Mouse (Mus musculus) hindbrain, embryonic 11.5 days (tissue): ENCODE data around the gene Ttc9b. TPM values are rescaled to one million over a fixed set of nuclear protein-coding genes. Genes with fewer than 3 reads are reported as not detected.

Experiments used
- ATAC-seq: fragments of 200-750 bp; cut with Nextera tagmentation; 2 replicates; pipeline ENCODE4 v1.8.0; 2017; ENCODE audit warnings: mild to moderate bottlenecking, moderate TSS enrichment, moderate library complexity; ENCODE audit not compliant: low FRiP score
- DNase-seq: peaks from one replicate; pipeline ENCODE4 v3.0.0-alpha.2; 2015; ENCODE audit warnings: low spot score
- H3K27ac ChIP-seq: fragments of 300-500 bp; sonication (generic); 2 replicates; pipeline ENCODE4 v1.5.1; 2014; ENCODE audit warnings: mild to moderate bottlenecking, low read depth, low read length
- H3K27me3 ChIP-seq: fragments of 300-500 bp; sonication (generic); 2 replicates; pipeline ENCODE4 v1.6.1; 2014; ENCODE audit warnings: mild to moderate bottlenecking, low read length, moderate library complexity, mixed read lengths; ENCODE audit not compliant: control insufficient read depth, insufficient read depth
- H3K36me3 ChIP-seq: fragments of 300-500 bp; sonication (generic); 2 replicates; pipeline ENCODE4 v1.6.1; 2014; ENCODE audit warnings: mild to moderate bottlenecking, low read length, moderate library complexity, mixed read lengths; ENCODE audit not compliant: control insufficient read depth, insufficient read depth
- H3K4me1 ChIP-seq: fragments of 300-500 bp; sonication (generic); replicated peaks from 2 replicates; pipeline ENCODE4 v1.6.1; 2014; ENCODE audit warnings: low read length, mixed read lengths; ENCODE audit not compliant: control insufficient read depth, insufficient read depth
- H3K4me2 ChIP-seq: fragments of 300-500 bp; sonication (generic); replicated peaks from 2 replicates; pipeline ENCODE4 v1.6.1; 2014; ENCODE audit warnings: mild to moderate bottlenecking, low read depth, low read length
- H3K4me3 ChIP-seq: fragments of 300-500 bp; sonication (generic); 2 replicates; pipeline ENCODE4 v1.5.1; 2014; ENCODE audit warnings: low read depth, low read length
- H3K9ac ChIP-seq: fragments of 300-500 bp; sonication (generic); 2 replicates; pipeline ENCODE4 v1.6.1; 2014; ENCODE audit warnings: low read depth, low read length
- H3K9me3 ChIP-seq: fragments of 300-500 bp; sonication (generic); 2 replicates; pipeline ENCODE4 v1.6.1; 2016; ENCODE audit warnings: low read length; ENCODE audit not compliant: control insufficient read depth
- WGBS: fragments of 180-500 bp; shearing (Covaris S2); extraction: QIAGEN DNeasy Blood & Tissue Kit; methylation state at CpG from one replicate; pipeline ENCODE4 v1.1.7; 2014; 5-methylcytosine and 5-hydroxymethylcytosine counted together
- polyA plus RNA-seq: library from polyadenylated mRNA; unstranded; fragments of >200 nt; fragmentation: Nextera tagmentation; extraction: Ambion mirVana; gene quantifications from 2 replicates; pipeline ENCODE4 v1.2.1, GENCODE M21; 2014

Gene Ttc9b
- polyA plus RNA-seq, 1 experiment from 2014 or later, result 13.4 TPM

- ATAC-seq, result peak; percentile 50
- peaks cover 4% of the 10 kb centered on the region; the same call in 1 of the 2 replicates for H3K4me1 ChIP-seq
- WGBS, result under 1% methylated on average over 46 of the region's 52 CpGs
These were observed 19.9 kb downstream of the Ttc9b start for GRCm38 (mm10) chr7:27673575-27674131.

DNA sequence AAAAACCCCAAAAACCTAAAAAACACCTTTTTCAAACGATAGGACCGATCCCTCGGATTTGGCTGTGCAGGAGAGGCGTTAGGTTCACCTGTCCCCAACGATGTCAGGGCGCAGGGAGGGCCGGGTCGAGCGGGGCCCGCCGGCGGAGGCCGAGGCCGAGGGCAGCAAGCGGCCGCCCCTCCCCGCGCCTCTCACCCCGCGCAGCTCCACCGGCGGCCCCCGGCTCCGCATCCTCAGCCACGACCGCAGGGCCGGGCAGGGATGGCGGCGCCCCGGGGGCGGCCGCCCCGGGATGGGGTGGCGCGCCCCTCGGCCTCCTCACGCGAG is 20.4 kb downstream of the Ttc9b start:
- H3K9ac ChIP-seq, result peak overlapping the region; percentile 85
- ATAC-seq, result no peak; the same call in 1 of the 2 replicates
- peaks cover 4% of the 10 kb centered on the region; the same call in 1 of the 2 replicates for H3K4me1 ChIP-seq
- DNase-seq, result no peak
- H3K4me3 ChIP-seq, result peak overlapping the region; percentile 92
- no peaks in the 10 kb centered on the region for H3K36me3 ChIP-seq
- peak overlapping the region; percentile 88 for H3K27ac ChIP-seq
- H3K4me2 ChIP-seq, result peak overlapping the region; percentile 100
- H3K27me3 ChIP-seq, result no peaks in the 10 kb centered on the region
- WGBS, result under 1% methylated on average over 35 of the region's 38 CpGs
- no peaks in the 10 kb centered on the region for H3K9me3 ChIP-seq

More at GRCm38 (mm10) chr7:27673575-27674131, 19.9 kb downstream of the Ttc9b start:
- H3K9ac ChIP-seq, result peak overlapping the region; percentile 85
- no peaks in the 10 kb centered on the region for H3K9me3 ChIP-seq
- H3K4me2 ChIP-seq, result peak overlapping the region; percentile 100
- H3K36me3 ChIP-seq, result no peaks in the 10 kb centered on the region
- DNase-seq, result peak; percentile 37
- peak overlapping the region; percentile 92 for H3K4me3 ChIP-seq
- H3K27me3 ChIP-seq, result no peaks in the 10 kb centered on the region
- H3K27ac ChIP-seq, result no peak overlapping the region; the same call in 1 of the 2 replicates

- Histone ChIP-seq H3K27me3 (no peaks in the 10 kb centered on the region), H3K4me2 (peak within 1 kb of the TSS; percentile 100), H3K9me3 (no peaks in the 10 kb centered on the region), H3K9ac (peak within 1 kb of the TSS; percentile 85), H3K27ac (peak within 1 kb of the TSS; percentile 88), H3K4me1 (peaks cover 4% of the 10 kb centered on the region; the same call in 1 of the 2 replicates), H3K36me3 (no peaks in the 10 kb centered on the region), H3K4me3 (peak within 1 kb of the TSS; percentile 92)
- under 1% methylated on average over 31 of the region's 31 CpGs for WGBS
- peak; percentile 97 for ATAC-seq
- peak; percentile 97 for DNase-seq
These were observed 21.0 kb downstream of the Ttc9b start, which contains the start of gene Map3k10 for GRCm38 (mm10) chr7:27674522-27675221. Map3k10 (minus strand) TSS chr7:27674598.

DNA sequence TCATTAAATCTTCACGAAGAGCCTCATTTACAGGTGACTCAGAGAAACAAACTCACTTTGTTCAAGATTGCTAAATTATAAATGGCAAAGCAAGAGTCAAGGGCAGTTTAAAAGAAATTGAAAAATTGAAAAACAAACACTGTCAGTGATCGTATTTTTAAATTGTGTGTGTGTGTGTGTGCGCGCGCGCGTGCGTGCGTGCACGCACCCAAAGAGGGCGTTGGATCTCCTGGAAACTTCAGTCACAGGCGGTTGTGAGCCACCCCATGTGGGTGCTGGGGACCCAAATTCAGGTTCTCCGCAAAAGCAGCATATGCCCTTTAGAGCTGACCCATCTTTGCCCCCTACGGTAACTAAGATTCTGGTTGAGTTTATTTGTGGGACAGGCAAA is 21.5 kb downstream of the Ttc9b start:
- Histone ChIP-seq H3K9me3 (no peaks in the 10 kb centered on the region), H3K4me2 (peak overlapping the region; percentile 100), H3K4me3 (peak overlapping the region; percentile 92), H3K4me1 (peaks cover 4% of the 10 kb centered on the region; the same call in 1 of the 2 replicates), H3K27ac (no peak overlapping the region), H3K27me3 (no peaks in the 10 kb centered on the region), H3K36me3 (no peaks in the 10 kb centered on the region), H3K9ac (no peak overlapping the region)
- 32% methylated on average over 14 of the region's 14 CpGs for WGBS
- ATAC-seq, result no peak
- DNase-seq, result no peak

DNA sequence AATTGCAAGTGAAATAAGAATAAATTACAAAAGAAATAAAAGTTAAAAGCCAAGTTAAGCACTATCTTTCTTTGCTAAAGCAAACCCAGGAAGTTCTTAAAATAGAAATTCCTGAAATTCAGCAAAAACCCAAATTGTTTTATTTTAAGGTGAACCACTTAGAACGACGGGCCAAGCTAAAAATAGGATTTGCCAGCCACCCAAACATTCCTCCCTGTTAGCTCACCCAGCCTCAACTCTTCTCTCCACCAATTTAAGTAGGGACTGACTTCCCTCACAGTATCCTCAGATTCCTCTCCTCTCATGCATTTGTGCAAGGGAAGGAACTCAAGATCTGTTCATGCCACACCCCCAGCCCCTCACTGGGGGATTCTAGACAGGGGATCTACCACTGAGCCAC is 29.5 kb downstream of the Ttc9b start:
- Histone ChIP-seq H3K27ac (no peak overlapping the region), H3K4me1 (no peaks in the 10 kb centered on the region), H3K4me3 (no peak overlapping the region), H3K36me3 (no peaks in the 10 kb centered on the region), H3K4me2 (no peak overlapping the region), H3K27me3 (no peaks in the 10 kb centered on the region), H3K9me3 (no peaks in the 10 kb centered on the region), H3K9ac (no peak overlapping the region)
- 79% methylated on average over 2 of the region's 2 CpGs for WGBS
- no peak for ATAC-seq
- DNase-seq, result no peak

DNA sequence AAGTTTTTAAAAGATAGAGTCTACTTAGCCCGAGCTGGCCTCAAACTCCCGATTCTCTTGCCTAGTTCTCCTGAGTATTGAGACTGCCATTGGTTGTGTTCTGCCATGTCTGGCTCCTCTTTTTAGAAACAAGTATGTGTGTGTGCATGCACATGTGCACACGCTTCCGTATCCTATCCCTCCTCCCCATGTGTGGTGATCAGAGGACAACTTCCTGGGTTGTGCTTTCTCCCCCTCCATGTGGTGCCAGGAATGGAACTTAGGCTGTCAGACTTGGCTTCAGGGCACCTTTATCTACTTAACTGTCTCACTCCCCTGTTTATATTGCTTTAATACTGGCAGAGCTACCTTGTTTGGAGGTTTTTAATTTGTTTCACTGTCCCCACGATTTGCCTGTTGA is 31.5 kb downstream of the Ttc9b start:
- DNase-seq, result peak; percentile 12
- ATAC-seq, result no peak
- H3K4me2 ChIP-seq, result peak overlapping the region; percentile 31; the same call in 1 of the 2 replicates
- no peak overlapping the region for H3K4me3 ChIP-seq
- 58% methylated on average over 5 of the region's 5 CpGs for WGBS
- H3K27me3 ChIP-seq, result no peaks in the 10 kb centered on the region
- H3K9me3 ChIP-seq, result no peaks in the 10 kb centered on the region
- H3K36me3 ChIP-seq, result no peaks in the 10 kb centered on the region
- H3K9ac ChIP-seq, result 0 out of 2 replicates have a peak overlapping the region, but pooled peaks have one; percentile 34
- no peak overlapping the region for H3K27ac ChIP-seq
- no peaks in the 10 kb centered on the region for H3K4me1 ChIP-seq

DNA sequence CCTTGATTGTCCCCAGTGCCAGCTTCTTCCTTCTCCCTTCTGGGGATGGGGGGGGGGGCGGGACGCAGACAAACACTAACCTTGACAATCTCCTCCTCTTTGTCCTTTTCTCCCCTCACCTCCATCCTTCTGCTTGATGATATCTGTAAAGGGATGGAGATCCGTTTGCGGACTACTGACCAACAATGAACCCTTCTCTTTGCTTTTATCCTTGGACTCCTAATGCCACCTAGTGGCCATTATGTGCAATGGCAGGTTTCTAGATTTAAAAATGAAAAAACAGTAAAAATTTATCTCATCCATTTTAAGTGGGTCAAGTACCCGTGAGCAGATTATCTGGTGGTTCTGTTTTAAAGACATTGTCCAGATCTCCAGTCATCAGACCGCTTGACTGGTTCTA is 32.0 kb downstream of the Ttc9b start:
- H3K4me2 ChIP-seq, result peak overlapping the region; percentile 31; the same call in 1 of the 2 replicates
- no peaks in the 10 kb centered on the region for H3K4me1 ChIP-seq
- H3K27me3 ChIP-seq, result no peaks in the 10 kb centered on the region
- ATAC-seq (no peak), DNase-seq (peak; percentile 48)
- H3K27ac ChIP-seq, result no peak overlapping the region
- H3K4me3 ChIP-seq, result no peak overlapping the region
- H3K9ac ChIP-seq, result 0 out of 2 replicates have a peak overlapping the region, but pooled peaks have one; percentile 34
- WGBS, result 0% methylated on average over 6 of the region's 6 CpGs
- H3K9me3 ChIP-seq, result no peaks in the 10 kb centered on the region
- H3K36me3 ChIP-seq, result no peaks in the 10 kb centered on the region

- Histone ChIP-seq H3K4me3 (no peak overlapping the region), H3K4me1 (no peaks in the 10 kb centered on the region), H3K27ac (no peak overlapping the region), H3K27me3 (no peaks in the 10 kb centered on the region), H3K36me3 (no peaks in the 10 kb centered on the region), H3K4me2 (no peak overlapping the region), H3K9me3 (no peaks in the 10 kb centered on the region), H3K9ac (no peak overlapping the region)
- ATAC-seq (no peak), DNase-seq (no peak)
- 88% methylated on average over 1 of the region's 1 CpGs for WGBS
These were observed 33.3 kb downstream of the Ttc9b start for GRCm38 (mm10) chr7:27687043-27687442.

- H3K27me3 ChIP-seq, result no peaks in the 10 kb centered on the region
- H3K4me3 ChIP-seq, result no peak overlapping the region
- H3K4me2 ChIP-seq, result no peak overlapping the region; the same call in 1 of the 2 replicates
- H3K9me3 ChIP-seq, result no peaks in the 10 kb centered on the region
- H3K9ac ChIP-seq, result no peak overlapping the region
- H3K4me1 ChIP-seq, result no peaks in the 10 kb centered on the region
- no peak for DNase-seq
- no peak for ATAC-seq
- no peak overlapping the region for H3K27ac ChIP-seq
- WGBS, result 68% methylated on average over 3 of the region's 3 CpGs
- no peaks in the 10 kb centered on the region for H3K36me3 ChIP-seq
These were observed 34.1 kb downstream of the Ttc9b start for GRCm38 (mm10) chr7:27687836-27688235.
